Mouse (Mus musculus) liver, embryonic 14.5 days (tissue): ENCODE measurements around the gene Cdh11. TPM values are rescaled to one million over a fixed set of nuclear protein-coding genes. Genes with fewer than 3 reads are reported as not detected.

Source experiments
- ATAC-seq: fragments of 200-750 bp; cut with Nextera tagmentation; 2 replicates; pipeline ENCODE4 v1.8.0; 2017; ENCODE audit warnings: moderate number of reproducible peaks, mild to moderate bottlenecking, moderate library complexity; ENCODE audit not compliant: insufficient read depth
- DNase-seq, 3 experiments: peaks; one replicate each; pipeline ENCODE4 v3.0.0-alpha.2; 2012 to 2013; ENCODE audit warnings: low read depth in 3 of 3, low spot score in 3 of 3
- H3K27ac ChIP-seq: fragments of 300-500 bp; sonication (generic); 2 replicates; pipeline ENCODE4 v1.5.1; 2014; ENCODE audit warnings: moderate library complexity, mild to moderate bottlenecking, control low read depth, inconsistent platforms
- H3K27me3 ChIP-seq: fragments of 300-500 bp; sonication (generic); 2 replicates; pipeline ENCODE4 v1.6.1; 2014; ENCODE audit warnings: mild to moderate bottlenecking, low read length, moderate library complexity; ENCODE audit not compliant: control insufficient read depth, insufficient read depth
- H3K36me3 ChIP-seq: fragments of 300-500 bp; sonication (generic); replicated peaks from 2 replicates; pipeline ENCODE4 v1.6.1; 2014; ENCODE audit warnings: low read depth; ENCODE audit not compliant: control insufficient read depth, insufficient read depth
- H3K4me1 ChIP-seq, 2 experiments: fragments of 200-500 bp in 1 of 2; fragments of 300-500 bp in 1 of 2; sonication (generic) in 1 of 2; replicated peaks; 2 replicates each; pipeline ENCODE4 v1.6.1; 2012 to 2014; ENCODE audit warnings: antibody characterized with exemption in 1 of 2, inconsistent platforms in 1 of 2, low read length in 1 of 2; ENCODE audit not compliant: control insufficient read depth in 2 of 2, insufficient read depth in 2 of 2
- H3K4me2 ChIP-seq: fragments of 300-500 bp; sonication (generic); 2 replicates; pipeline ENCODE4 v1.6.1; 2014; ENCODE audit warnings: low read depth, mild to moderate bottlenecking, control low read depth, moderate library complexity
- H3K4me3 ChIP-seq, 2 experiments: fragments of 200-500 bp in 1 of 2; fragments of 300-500 bp in 1 of 2; sonication (generic) in 1 of 2; 2 replicates each; pipeline ENCODE4 v1.5.1; 2012 to 2014; ENCODE audit warnings: low read depth in 2 of 2, low read length in 2 of 2, mild to moderate bottlenecking in 2 of 2, control low read depth in 1 of 2, inconsistent platforms in 1 of 2, moderate library complexity in 1 of 2; ENCODE audit not compliant: insufficient read depth in 1 of 2
- H3K9ac ChIP-seq: fragments of 300-500 bp; sonication (generic); replicated peaks from 2 replicates; pipeline ENCODE4 v1.6.1; 2014; ENCODE audit warnings: mild to moderate bottlenecking, control low read depth, moderate library complexity
- H3K9me3 ChIP-seq: fragments of 300-500 bp; sonication (generic); 2 replicates; pipeline ENCODE4 v1.6.1; 2016; ENCODE audit warnings: low read length, mixed read lengths; ENCODE audit not compliant: control insufficient read depth
- CTCF ChIP-seq: IDR thresholded peaks from 2 replicates; pipeline ENCODE4 v1.5.1; 2016; ENCODE audit warnings: antibody characterized with exemption, low read depth, control low read depth
- EP300 ChIP-seq: IDR thresholded peaks from 2 replicates; pipeline ENCODE4 v1.6.1; 2016; ENCODE audit warnings: antibody characterized with exemption, low read depth
- WGBS: fragments of 180-500 bp; shearing (Covaris S2); extraction: QIAGEN DNeasy Blood & Tissue Kit; methylation state at CpG from one replicate; pipeline ENCODE4 v1.1.7; 2014; ENCODE audit not compliant: insufficient replicate concordance; 5-methylcytosine and 5-hydroxymethylcytosine counted together
- polyA plus RNA-seq, 2 experiments: library from polyadenylated mRNA; depleted of rRNA in 1 of 2; stranded (reverse) in 1 of 2; unstranded in 1 of 2; fragments of >200 nt; fragmentation: Nextera tagmentation in 1 of 2; extraction: Ambion mirVana in 1 of 2; gene quantifications; 2 replicates each; pipeline versions ENCODE4 v1.2.1 to v1.2.3; 2012 to 2014

The Cdh11 gene
- polyA plus RNA-seq, 2 experiments: 1.3 to 2.4 TPM

DNA sequence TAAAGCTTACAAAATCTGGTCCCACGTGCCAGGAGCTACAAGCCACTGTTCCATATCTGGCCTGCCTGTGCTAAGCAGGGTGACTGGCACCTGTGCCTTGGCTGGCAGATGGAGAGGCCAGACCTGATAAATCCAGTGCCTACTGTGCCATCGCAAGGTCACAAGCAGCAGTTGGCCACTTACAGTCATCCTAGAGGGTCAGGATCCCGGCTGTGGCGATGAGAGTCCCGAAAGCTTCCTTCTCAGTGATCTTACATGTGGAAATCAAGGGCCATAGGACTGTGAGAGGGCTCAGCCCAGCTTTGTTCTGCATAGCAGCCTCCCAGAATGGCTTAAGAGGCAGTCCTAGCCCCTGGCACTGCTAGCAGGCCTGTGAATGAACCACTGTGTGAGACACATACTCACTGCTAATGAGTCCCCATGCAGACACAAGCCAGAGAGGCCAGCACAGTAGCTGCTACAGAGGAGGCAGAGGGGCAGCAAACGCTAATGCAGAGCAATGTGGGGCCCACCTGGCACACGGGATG lies 46.4 kb downstream of the Cdh11 start:
- Histone ChIP-seq H3K4me3 (no peak overlapping the region), H3K4me2 (no peak overlapping the region), H3K27ac (no peak overlapping the region), H3K9me3 (no peaks in the 10 kb centered on the region), H3K27me3 (no peaks in the 10 kb centered on the region), H3K4me1 (no peaks in the 10 kb centered on the region), H3K36me3 (no peaks in the 10 kb centered on the region), H3K9ac (no peak overlapping the region)
- ATAC-seq (no peak), DNase-seq (no peak)
- TF ChIP-seq CTCF (no peak), EP300 (no peak)
- WGBS: 63% methylated on average over 7 of the region's 7 CpGs

DNA sequence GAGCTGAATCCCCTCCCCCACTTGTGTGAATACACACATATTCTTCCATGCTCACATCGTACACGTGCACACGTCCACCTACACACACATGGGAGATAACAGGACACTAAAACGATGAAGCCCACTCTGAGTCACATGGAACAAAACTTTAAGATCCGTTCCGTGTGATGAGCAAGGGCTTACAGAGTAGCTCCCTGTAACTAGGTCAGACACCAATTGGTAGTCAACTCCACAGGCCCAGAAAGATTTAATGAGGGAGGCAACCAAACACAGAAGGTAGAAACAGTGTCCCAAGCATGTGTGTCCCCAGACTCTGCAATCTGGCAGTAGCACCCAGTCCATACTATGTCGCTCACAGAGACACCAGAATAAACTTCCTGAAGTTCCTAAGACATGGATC lies 47.0 kb downstream of the Cdh11 start:
- H3K36me3 ChIP-seq: no peaks in the 10 kb centered on the region
- no peak overlapping the region for H3K27ac ChIP-seq
- no peaks in the 10 kb centered on the region for H3K9me3 ChIP-seq
- WGBS: 65% methylated on average over 7 of the region's 7 CpGs
- H3K4me2 ChIP-seq: no peak overlapping the region
- TF ChIP-seq CTCF: no peak
- no peak for TF ChIP-seq EP300
- H3K4me3 ChIP-seq: no peak overlapping the region
- H3K4me1 ChIP-seq: no peaks in the 10 kb centered on the region
- ATAC-seq (no peak), DNase-seq (no peak)
- H3K9ac ChIP-seq: no peak overlapping the region
- no peaks in the 10 kb centered on the region for H3K27me3 ChIP-seq

DNA sequence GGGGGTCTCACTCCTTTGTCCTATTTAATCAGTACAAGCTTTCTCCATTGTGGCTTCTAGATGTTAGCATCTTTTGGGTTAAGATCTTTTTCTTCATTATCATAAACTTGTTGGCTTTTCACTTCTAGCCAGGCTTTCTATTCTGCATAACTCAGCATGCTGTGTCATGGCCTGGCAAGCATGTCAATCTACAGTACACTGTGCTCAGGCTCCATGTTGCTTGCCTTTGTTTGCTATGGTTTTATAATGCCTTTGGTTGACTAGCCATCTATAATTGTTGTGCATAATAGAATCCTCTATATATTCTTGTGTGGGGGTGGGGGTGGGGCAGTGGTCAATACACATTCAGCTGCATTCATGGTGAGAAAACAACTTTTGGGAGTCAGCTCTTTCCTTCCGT lies 51.0 kb downstream of the Cdh11 start:
- no peak for DNase-seq
- no peak for TF ChIP-seq EP300
- no peak for TF ChIP-seq CTCF

DNA sequence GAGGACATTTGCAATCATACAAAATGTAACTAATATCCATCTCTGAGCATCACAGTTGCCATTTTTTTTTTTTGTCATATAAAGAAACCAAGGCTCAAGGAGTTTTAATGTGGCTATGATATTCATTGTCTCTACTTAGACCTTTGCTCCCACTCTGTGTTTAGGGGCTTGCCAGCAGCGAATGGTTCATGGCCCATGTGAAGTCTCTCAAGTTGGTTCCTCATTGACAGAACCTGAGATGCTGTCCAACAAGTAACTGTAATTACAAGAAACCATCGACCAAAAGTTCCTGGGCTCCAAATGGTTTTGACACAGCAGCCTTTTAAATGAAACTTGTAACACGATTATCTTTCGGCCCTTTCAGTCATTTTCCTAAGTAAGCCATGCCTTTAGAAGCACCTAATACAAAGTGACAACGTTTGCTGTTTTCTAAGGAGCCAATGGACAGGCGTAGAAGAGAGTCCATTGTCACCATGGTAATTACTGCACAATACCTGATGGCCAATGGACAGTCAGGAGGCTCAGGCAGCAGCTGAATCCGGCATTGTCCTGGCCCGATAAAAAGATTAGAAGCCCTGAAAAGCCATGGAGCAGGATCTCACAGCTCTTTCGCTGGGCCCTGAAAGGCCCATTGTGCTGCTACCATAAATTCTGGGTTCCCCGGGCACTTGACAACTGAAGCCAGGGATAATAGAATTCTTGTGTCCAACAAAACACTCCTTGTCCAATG lies 59.1 kb downstream of the Cdh11 start:
- ATAC-seq: no peak
- TF ChIP-seq CTCF: no peak
- TF ChIP-seq EP300: no peak
- Histone ChIP-seq H3K27ac (no peak overlapping the region), H3K9me3 (no peaks in the 10 kb centered on the region), H3K4me1 (no peaks in the 10 kb centered on the region), H3K4me3 (no peak overlapping the region), H3K36me3 (no peaks in the 10 kb centered on the region), H3K9ac (no peak overlapping the region), H3K4me2 (no peak overlapping the region), H3K27me3 (no peaks in the 10 kb centered on the region)
- WGBS: 61% methylated on average over 10 of the region's 10 CpGs
- no peak for DNase-seq

More for the DNA sequence above, 51.0 kb downstream of the Cdh11 start:
- no peak overlapping the region for H3K4me3 ChIP-seq
- H3K4me1 ChIP-seq: no peaks in the 10 kb centered on the region
- no peak overlapping the region for H3K27ac ChIP-seq
- ATAC-seq: no peak
- WGBS: 88% methylated on average over 1 of the region's 1 CpGs
- no peaks in the 10 kb centered on the region for H3K9me3 ChIP-seq
- H3K9ac ChIP-seq: no peak overlapping the region
- no peaks in the 10 kb centered on the region for H3K36me3 ChIP-seq
- no peaks in the 10 kb centered on the region for H3K27me3 ChIP-seq
- H3K4me2 ChIP-seq: no peak overlapping the region

DNA sequence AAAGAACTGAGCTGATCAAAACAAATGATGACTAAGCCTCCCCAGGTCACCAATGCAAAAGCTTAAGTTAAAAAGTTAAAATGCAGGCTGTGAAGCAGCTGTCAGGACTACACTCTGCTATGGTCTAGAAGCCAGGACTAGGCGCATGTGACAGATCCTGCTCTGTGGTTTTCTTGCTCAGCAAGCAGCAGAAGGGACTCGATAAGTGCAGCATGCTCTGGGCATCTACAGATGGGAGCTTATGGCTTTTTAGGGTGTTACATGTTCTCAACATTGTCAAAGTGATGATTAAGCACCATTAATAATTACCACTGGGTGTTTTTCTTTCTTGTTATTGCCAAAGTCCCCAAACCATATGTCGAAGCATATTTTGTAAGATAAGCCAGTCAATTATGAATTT lies 59.9 kb downstream of the Cdh11 start:
- H3K36me3 ChIP-seq: no peaks in the 10 kb centered on the region
- H3K4me1 ChIP-seq: no peaks in the 10 kb centered on the region
- 54% methylated on average over 3 of the region's 3 CpGs for WGBS
- no peak for TF ChIP-seq EP300
- no peak for TF ChIP-seq CTCF
- DNase-seq: no peak
- no peak for ATAC-seq
- H3K27me3 ChIP-seq: no peaks in the 10 kb centered on the region
- H3K4me2 ChIP-seq: no peak overlapping the region
- H3K9me3 ChIP-seq: no peaks in the 10 kb centered on the region
- no peak overlapping the region for H3K4me3 ChIP-seq
- H3K9ac ChIP-seq: no peak overlapping the region
- no peak overlapping the region for H3K27ac ChIP-seq
